Mouse (Mus musculus) hindbrain, embryonic 12.5 days (tissue): ENCODE data around the gene Vegfd. TPM values are rescaled to one million over a fixed set of nuclear protein-coding genes. Genes with fewer than 3 reads are reported as not detected.

Experiments used
- ATAC-seq: fragments of 200-750 bp; cut with Nextera tagmentation; 2 replicates; pipeline ENCODE4 v1.8.0; 2017; ENCODE audit warnings: moderate TSS enrichment; ENCODE audit not compliant: low FRiP score
- H3K27ac ChIP-seq: fragments of 300-500 bp; sonication (generic); 2 replicates; pipeline ENCODE4 v1.5.1; 2016; ENCODE audit warnings: mild to moderate bottlenecking
- H3K27me3 ChIP-seq: fragments of 300-500 bp; sonication (generic); 2 replicates; pipeline ENCODE4 v1.6.1; 2016; ENCODE audit warnings: mild to moderate bottlenecking
- H3K36me3 ChIP-seq: fragments of 300-500 bp; sonication (generic); 2 replicates; pipeline ENCODE4 v1.6.1; 2016; ENCODE audit warnings: mild to moderate bottlenecking
- H3K4me1 ChIP-seq: fragments of 300-500 bp; sonication (generic); 2 replicates; pipeline ENCODE4 v1.6.1; 2016
- H3K4me2 ChIP-seq: fragments of 300-500 bp; sonication (generic); replicated peaks from 2 replicates; pipeline ENCODE4 v1.6.1; 2016; ENCODE audit warnings: mild to moderate bottlenecking
- H3K4me3 ChIP-seq: fragments of 300-500 bp; sonication (generic); 2 replicates; pipeline ENCODE4 v1.5.1; 2016; ENCODE audit warnings: mild to moderate bottlenecking
- H3K9ac ChIP-seq: fragments of 300-500 bp; sonication (generic); 2 replicates; pipeline ENCODE4 v1.6.1; 2016; ENCODE audit warnings: mild to moderate bottlenecking, moderate library complexity
- H3K9me3 ChIP-seq: fragments of 300-500 bp; sonication (generic); replicated peaks from 2 replicates; pipeline ENCODE4 v1.6.1; 2016; ENCODE audit warnings: mild to moderate bottlenecking
- WGBS: fragments of 180-500 bp; shearing (Covaris S2); methylation state at CpG from one replicate; pipeline ENCODE4 v1.1.7; 2016; 5-methylcytosine and 5-hydroxymethylcytosine counted together
- polyA plus RNA-seq: library from polyadenylated mRNA; unstranded; fragments of >200 nt; fragmentation: Nextera tagmentation; extraction: Ambion mirVana; gene quantifications from 2 replicates; pipeline ENCODE4 v1.2.1, GENCODE M21; 2016

Gene Vegfd
- polyA plus RNA-seq, 1 experiment from 2014 or later: 1.9 TPM

DNA sequence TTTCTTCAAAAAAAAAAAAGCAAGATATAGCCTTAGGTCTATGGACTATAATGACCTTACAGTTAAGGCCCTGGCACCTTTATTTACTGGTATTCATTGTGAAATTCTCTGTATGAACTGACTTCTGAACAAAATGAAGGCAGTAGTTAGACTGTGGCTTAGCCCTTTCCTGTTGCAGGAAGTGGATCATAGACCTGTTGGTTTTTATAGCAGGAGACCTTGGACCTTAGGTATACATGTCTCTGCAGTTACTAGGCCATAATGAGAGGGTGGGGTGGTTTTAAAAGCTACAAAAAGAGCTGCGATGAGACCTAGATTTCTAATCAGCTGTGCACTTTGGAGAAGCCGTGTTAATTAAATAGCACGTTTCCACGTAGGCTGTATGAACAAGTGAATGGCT, 54.1 kb downstream of the Vegfd start:
- no peak overlapping the region for H3K9ac ChIP-seq
- no peaks in the 10 kb centered on the region for H3K9me3 ChIP-seq
- H3K27me3 ChIP-seq: peaks cover 3% of the 10 kb centered on the region
- ATAC-seq: no peak
- H3K4me1 ChIP-seq: no peaks in the 10 kb centered on the region
- WGBS: 95% methylated on average over 4 of the region's 4 CpGs
- no peak overlapping the region for H3K4me3 ChIP-seq
- H3K36me3 ChIP-seq: peaks cover 14% of the 10 kb centered on the region; the same call in 1 of the 2 replicates
- H3K27ac ChIP-seq: no peak overlapping the region
- no peak overlapping the region for H3K4me2 ChIP-seq

DNA sequence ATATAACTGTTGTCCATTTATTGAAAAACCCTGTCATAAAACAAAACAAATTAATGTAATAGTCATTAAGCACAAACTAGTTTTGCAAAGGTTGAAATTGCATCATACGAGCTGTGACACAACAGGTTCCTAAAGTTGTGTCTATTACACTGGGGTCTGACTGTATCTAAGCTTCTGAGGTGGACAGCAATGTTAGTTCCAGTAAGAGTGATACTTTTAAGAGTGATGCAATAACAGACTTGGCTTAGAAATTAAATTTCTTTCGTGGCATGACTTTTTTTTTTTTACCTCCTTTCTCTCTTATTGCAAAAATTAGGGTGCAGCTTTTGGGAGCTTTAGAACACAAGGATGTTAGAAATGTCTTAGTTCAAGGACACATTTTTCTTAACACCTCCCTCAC, 55.0 kb downstream of the Vegfd start:
- Histone ChIP-seq H3K4me3 (no peak overlapping the region), H3K4me1 (no peaks in the 10 kb centered on the region), H3K9ac (no peak overlapping the region), H3K36me3 (peaks cover 11% of the 10 kb centered on the region; the same call in 1 of the 2 replicates), H3K27ac (no peak overlapping the region), H3K9me3 (no peaks in the 10 kb centered on the region), H3K27me3 (no peaks in the 10 kb centered on the region; the same call in 1 of the 2 replicates), H3K4me2 (no peak overlapping the region)
- no peak for ATAC-seq
- 93% methylated on average over 2 of the region's 2 CpGs for WGBS

DNA sequence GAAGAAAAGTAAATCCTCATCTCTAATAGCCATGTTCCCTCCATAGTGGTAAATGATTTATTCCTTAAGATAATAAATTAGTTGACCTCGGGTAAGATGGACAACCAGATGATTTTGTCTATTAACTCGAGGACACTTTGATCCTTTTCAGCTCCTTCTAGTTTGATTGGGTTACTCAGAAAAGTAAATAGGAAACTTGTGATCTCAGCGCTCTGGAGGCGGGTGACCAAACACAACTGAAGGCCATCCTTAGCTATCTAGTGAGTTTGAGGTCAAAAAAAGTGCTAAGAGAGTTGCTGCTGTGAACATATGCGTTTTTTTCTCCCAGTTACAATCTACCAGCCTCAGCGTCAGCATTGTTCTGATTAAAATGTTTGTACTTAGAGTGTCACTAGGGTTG, 57.4 kb downstream of the Vegfd start:
- H3K4me3 ChIP-seq: no peak overlapping the region
- no peak overlapping the region for H3K4me2 ChIP-seq
- ATAC-seq: no peak
- no peaks in the 10 kb centered on the region for H3K9me3 ChIP-seq
- H3K27ac ChIP-seq: no peak overlapping the region
- H3K9ac ChIP-seq: no peak overlapping the region
- 86% methylated on average over 6 of the region's 6 CpGs for WGBS
- H3K36me3 ChIP-seq: peaks cover 11% of the 10 kb centered on the region; the same call in 1 of the 2 replicates
- H3K27me3 ChIP-seq: no peaks in the 10 kb centered on the region; the same call in 1 of the 2 replicates
- no peaks in the 10 kb centered on the region for H3K4me1 ChIP-seq

DNA sequence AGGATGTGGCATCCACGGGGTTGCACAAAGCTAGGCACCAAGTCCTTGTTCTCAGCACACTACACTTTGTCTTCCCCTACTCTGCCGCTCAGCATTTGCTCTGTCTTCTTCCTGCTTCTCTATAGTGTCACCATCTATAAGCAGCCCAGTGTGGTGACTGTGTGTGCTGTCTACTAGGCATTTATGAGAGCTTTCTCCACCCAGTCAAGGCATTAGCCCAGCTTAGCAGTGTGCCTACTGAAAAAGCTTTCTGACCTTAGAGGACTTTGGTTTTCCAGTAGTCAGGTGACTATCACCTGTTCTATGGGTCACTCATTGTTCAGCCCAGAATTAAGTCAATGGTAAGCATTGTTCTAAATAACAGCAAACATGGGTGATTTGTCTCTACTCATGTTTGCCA, 58.0 kb downstream of the Vegfd start:
- WGBS: 87% methylated on average over 2 of the region's 2 CpGs
- Histone ChIP-seq H3K4me1 (no peaks in the 10 kb centered on the region), H3K4me2 (no peak overlapping the region), H3K27me3 (no peaks in the 10 kb centered on the region; the same call in 1 of the 2 replicates), H3K9me3 (no peaks in the 10 kb centered on the region), H3K36me3 (peaks cover 11% of the 10 kb centered on the region; the same call in 1 of the 2 replicates), H3K27ac (no peak overlapping the region), H3K9ac (no peak overlapping the region), H3K4me3 (no peak overlapping the region)
- no peak for ATAC-seq

DNA sequence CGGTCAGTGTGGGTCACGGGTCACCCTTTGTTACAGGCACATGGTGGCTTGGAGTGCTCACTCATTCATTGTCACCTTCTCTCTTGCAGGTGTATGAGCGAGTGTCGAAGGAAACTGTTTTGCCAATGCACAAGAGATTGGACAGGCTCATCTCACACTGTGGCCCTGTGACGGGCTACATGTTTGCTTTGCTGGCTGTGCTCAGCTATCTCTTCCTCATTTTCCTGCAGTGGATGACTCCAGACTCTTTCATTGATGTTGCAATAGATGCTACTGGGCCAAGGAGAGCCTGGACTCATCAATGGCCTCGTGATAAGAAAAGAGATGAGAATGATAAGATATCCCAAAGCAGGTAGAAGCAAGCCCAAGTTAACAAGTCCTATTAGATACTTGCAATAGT, 58.4 kb downstream of the Vegfd start:
- no peak overlapping the region for H3K4me3 ChIP-seq

DNA sequence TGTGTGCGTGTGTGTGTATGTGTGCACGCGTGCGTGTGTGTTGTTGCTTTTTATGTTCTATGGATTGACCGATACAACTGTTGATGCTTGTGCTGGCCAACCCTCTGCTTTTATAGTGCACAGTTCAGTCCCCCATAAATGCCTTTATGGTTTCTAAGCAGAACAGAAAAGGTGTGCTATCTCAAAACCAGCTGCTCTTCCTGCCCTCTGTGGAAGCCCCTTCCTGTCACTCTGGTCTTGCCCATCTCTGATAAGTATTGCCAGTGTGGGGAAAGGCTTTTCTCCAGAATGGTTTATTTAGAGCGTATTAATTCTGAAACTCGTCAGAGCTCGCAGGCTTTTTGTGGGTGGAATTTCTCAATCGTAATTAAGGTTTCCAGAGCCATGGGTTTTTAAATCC, 59.5 kb downstream of the Vegfd start:
- Histone ChIP-seq H3K4me1 (no peaks in the 10 kb centered on the region), H3K4me2 (no peak overlapping the region), H3K4me3 (no peak overlapping the region), H3K9me3 (no peaks in the 10 kb centered on the region), H3K27me3 (no peaks in the 10 kb centered on the region; the same call in 1 of the 2 replicates), H3K27ac (no peak overlapping the region), H3K36me3 (peaks cover 11% of the 10 kb centered on the region; the same call in 1 of the 2 replicates), H3K9ac (no peak overlapping the region)
- ATAC-seq: no peak
- WGBS: 94% methylated on average over 8 of the region's 9 CpGs

More for the DNA sequence above, 58.4 kb downstream of the Vegfd start:
- Histone ChIP-seq H3K9me3 (no peaks in the 10 kb centered on the region), H3K4me2 (no peak overlapping the region), H3K9ac (no peak overlapping the region), H3K27me3 (no peaks in the 10 kb centered on the region; the same call in 1 of the 2 replicates), H3K4me1 (no peaks in the 10 kb centered on the region), H3K27ac (no peak overlapping the region), H3K36me3 (peaks cover 11% of the 10 kb centered on the region; the same call in 1 of the 2 replicates)
- ATAC-seq: no peak
- 93% methylated on average over 6 of the region's 6 CpGs for WGBS

DNA sequence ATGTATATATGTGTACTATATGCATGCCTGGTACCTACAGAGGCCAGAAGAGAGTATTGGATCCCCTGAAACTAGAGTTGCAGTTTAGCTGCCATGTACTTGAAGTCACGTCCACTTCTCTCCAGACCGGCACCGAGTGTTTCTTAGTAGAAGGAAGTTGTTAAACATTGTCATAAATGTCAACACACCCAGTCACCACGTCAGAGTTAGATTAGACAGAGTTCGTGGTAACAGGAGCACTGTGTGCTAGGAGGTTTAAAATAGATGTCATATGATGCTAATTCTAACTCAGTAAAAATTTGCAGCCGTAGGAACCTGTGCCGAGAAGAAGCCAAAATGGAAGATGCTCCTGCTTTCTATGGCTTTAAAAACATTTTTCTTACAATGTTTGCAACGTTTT, 63.5 kb downstream of the Vegfd start, which contains the start of gene Asb11:
Gene Asb11 (plus strand): TSS at position 286 of the 400 bp plus-strand sequence.
- Histone ChIP-seq H3K36me3 (peaks cover 4% of the 10 kb centered on the region; the same call in 1 of the 2 replicates), H3K27ac (no peak within 1 kb of the TSS), H3K4me2 (no peak within 1 kb of the TSS), H3K4me3 (no peak within 1 kb of the TSS), H3K9ac (no peak within 1 kb of the TSS), H3K4me1 (no peaks in the 10 kb centered on the region), H3K9me3 (no peaks in the 10 kb centered on the region), H3K27me3 (peaks cover 3% of the 10 kb centered on the region; the same call in 1 of the 2 replicates)
- ATAC-seq: no peak
- 81% methylated on average over 8 of the region's 8 CpGs for WGBS

DNA sequence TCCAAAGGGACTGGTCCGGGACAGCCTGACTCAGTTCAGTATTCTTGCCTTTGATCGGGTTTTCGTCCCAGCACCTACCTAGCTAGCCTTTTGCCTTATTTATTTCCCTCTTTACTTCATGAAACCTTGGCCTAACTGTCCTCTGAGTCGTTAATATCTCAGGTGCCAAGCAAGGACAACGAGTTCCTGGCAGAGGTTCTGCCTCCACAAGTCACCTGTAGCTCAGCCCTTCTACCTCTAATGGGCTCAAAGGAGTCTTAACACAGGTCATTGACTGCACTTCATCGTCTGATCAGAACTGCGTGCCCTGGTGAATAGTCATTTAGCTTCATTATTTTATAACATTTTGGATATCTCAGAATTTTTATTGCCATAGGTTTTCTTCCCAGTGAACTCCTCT, 66.3 kb downstream of the Vegfd start:
- no peak overlapping the region for H3K27ac ChIP-seq
- H3K9me3 ChIP-seq: no peaks in the 10 kb centered on the region
- peaks cover 3% of the 10 kb centered on the region; the same call in 1 of the 2 replicates for H3K27me3 ChIP-seq
- ATAC-seq: no peak
- H3K9ac ChIP-seq: no peak overlapping the region
- no peaks in the 10 kb centered on the region for H3K36me3 ChIP-seq
- no peaks in the 10 kb centered on the region for H3K4me1 ChIP-seq
- H3K4me3 ChIP-seq: no peak overlapping the region
- H3K4me2 ChIP-seq: no peak overlapping the region
- WGBS: 83% methylated on average over 7 of the region's 7 CpGs

DNA sequence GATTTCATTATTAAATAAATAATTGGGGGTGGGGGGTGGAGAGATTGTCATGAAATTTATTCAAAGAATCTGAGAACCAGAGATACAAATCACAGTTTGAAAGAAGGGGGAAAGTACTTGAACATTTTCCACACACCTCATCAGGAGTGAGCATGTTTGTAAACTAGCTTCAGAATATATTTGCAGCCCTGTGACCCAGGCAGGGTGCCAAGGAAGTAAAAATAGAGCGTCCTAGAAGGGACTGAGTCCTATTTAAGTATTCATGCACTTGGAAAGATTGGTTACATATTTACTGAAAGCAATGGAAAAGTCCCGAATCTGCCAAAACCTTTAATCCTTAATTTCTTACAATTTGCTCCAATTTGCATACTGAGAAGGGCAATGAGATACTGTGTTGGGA, 67.0 kb downstream of the Vegfd start:
- Histone ChIP-seq H3K27ac (no peak overlapping the region), H3K27me3 (peaks cover 3% of the 10 kb centered on the region; the same call in 1 of the 2 replicates), H3K4me2 (no peak overlapping the region), H3K4me1 (no peaks in the 10 kb centered on the region), H3K36me3 (no peaks in the 10 kb centered on the region), H3K4me3 (no peak overlapping the region), H3K9me3 (no peaks in the 10 kb centered on the region), H3K9ac (no peak overlapping the region)
- 77% methylated on average over 2 of the region's 2 CpGs for WGBS
- no peak for ATAC-seq

DNA sequence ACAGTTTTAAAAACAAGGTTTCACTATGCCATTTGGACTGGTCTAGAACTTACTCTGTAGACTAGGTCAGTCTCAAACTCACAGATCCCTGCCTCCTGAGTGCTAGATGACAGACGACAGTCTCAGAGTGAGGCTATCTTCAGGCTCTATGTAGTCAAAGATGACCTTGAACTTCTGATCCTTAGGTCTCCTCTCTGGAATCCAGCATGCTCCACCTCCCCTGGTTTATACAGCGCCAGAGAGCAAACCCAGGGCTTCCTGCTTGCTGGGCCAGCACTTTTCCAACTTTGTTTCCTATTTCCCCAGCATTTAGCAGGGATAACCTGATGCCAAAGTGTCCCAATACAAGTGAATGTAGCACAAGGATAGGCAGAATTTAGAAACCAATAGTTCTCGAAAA, 67.5 kb downstream of the Vegfd start:
- no peaks in the 10 kb centered on the region for H3K9me3 ChIP-seq
- H3K9ac ChIP-seq: no peak overlapping the region
- no peak overlapping the region for H3K4me3 ChIP-seq
- H3K4me2 ChIP-seq: no peak overlapping the region
- ATAC-seq: no peak
- H3K36me3 ChIP-seq: no peaks in the 10 kb centered on the region
- peaks cover 3% of the 10 kb centered on the region; the same call in 1 of the 2 replicates for H3K27me3 ChIP-seq
- H3K4me1 ChIP-seq: no peaks in the 10 kb centered on the region
- 76% methylated on average over 3 of the region's 3 CpGs for WGBS
- H3K27ac ChIP-seq: no peak overlapping the region

DNA sequence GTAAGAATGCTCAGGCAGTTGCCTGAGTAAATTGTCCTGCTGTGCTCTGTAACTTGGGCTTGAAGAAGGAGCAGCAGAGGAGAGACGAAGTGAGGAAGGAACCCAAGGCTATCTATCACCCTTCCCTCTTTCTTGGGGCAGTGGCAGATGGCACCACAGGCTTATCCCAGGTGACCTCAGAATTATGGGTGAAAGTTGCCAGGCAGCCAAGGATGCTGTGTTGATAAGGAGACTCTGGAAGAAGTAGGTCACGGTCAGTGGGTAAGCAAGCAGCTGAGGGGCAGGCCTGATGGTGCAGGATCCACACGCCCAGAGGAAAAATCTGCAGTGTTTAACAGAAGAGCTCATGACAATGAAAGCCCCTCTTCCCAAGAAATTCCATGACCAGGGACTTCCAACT, 68.1 kb downstream of the Vegfd start:
- no peaks in the 10 kb centered on the region for H3K4me1 ChIP-seq
- WGBS: 80% methylated on average over 3 of the region's 3 CpGs
- H3K9ac ChIP-seq: no peak overlapping the region
- no peaks in the 10 kb centered on the region for H3K9me3 ChIP-seq
- H3K4me2 ChIP-seq: no peak overlapping the region
- no peak overlapping the region for H3K4me3 ChIP-seq
- no peaks in the 10 kb centered on the region for H3K36me3 ChIP-seq
- H3K27ac ChIP-seq: no peak overlapping the region
- H3K27me3 ChIP-seq: peaks cover 3% of the 10 kb centered on the region; the same call in 1 of the 2 replicates
- ATAC-seq: no peak

DNA sequence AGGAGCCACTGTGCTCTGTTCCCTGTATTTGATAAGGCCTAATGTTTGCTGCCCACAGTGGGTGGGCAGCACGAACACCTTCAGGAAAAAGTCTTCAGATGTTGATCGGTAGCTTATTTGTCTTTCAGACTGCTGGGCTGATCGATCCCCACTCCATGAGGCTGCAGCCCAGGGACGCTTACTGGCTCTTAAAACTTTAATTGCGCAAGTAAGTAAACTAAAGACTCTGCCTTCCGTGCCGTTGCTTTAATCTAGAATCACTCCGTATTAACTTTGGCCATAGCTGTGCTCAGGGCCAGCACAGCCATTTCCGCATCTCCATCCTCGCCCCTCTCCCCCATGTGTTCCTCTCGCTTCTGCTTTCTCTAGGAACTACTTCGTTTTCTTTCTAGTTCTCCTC, 72.4 kb downstream of the Vegfd start:
- H3K4me2 ChIP-seq: no peak overlapping the region
- no peak for ATAC-seq
- no peaks in the 10 kb centered on the region for H3K36me3 ChIP-seq
- H3K27me3 ChIP-seq: peaks cover 2% of the 10 kb centered on the region; the same call in 1 of the 2 replicates
- H3K9me3 ChIP-seq: no peaks in the 10 kb centered on the region
- H3K4me3 ChIP-seq: no peak overlapping the region
- H3K4me1 ChIP-seq: no peaks in the 10 kb centered on the region
- no peak overlapping the region for H3K9ac ChIP-seq
- WGBS: 86% methylated on average over 12 of the region's 12 CpGs
- H3K27ac ChIP-seq: no peak overlapping the region

DNA sequence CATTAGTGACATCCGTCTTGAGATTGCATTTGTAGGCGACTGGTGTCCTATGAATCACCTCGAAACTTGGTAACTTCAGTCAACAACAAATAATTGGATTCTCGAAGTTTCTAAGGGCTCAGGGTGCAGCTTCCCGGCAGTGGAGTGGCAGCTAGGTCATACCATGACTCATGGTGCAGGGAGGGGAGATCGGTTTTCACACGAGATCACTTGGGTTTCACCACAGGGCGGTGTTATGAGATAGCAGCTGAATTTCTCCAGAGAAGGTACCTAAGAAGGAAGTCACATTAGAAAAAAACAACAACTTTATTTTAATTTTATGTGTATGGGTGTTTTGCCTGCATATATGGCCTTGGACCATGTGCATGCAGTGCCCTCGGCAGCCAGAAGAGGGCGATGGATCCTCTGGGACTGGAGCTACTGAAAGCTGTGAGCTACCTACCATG, 73.0 kb downstream of the Vegfd start:
- H3K4me1 ChIP-seq: no peaks in the 10 kb centered on the region
- no peak overlapping the region for H3K4me2 ChIP-seq
- no peak overlapping the region for H3K4me3 ChIP-seq
- H3K36me3 ChIP-seq: no peaks in the 10 kb centered on the region
- H3K27me3 ChIP-seq: no peaks in the 10 kb centered on the region; the same call in 1 of the 2 replicates
- no peak for ATAC-seq
- 83% methylated on average over 10 of the region's 10 CpGs for WGBS
- H3K9me3 ChIP-seq: no peaks in the 10 kb centered on the region
- H3K9ac ChIP-seq: no peak overlapping the region
- no peak overlapping the region for H3K27ac ChIP-seq
